Mouse (Mus musculus): ENCODE measurements around the gene Gm49393. TPM values are rescaled to one million over a fixed set of nuclear protein-coding genes. Genes with fewer than 3 reads are reported as not detected.

Gm49393 gene
- polyA plus RNA-seq, 1 experiment from 2014 or later: not detected

DNA sequence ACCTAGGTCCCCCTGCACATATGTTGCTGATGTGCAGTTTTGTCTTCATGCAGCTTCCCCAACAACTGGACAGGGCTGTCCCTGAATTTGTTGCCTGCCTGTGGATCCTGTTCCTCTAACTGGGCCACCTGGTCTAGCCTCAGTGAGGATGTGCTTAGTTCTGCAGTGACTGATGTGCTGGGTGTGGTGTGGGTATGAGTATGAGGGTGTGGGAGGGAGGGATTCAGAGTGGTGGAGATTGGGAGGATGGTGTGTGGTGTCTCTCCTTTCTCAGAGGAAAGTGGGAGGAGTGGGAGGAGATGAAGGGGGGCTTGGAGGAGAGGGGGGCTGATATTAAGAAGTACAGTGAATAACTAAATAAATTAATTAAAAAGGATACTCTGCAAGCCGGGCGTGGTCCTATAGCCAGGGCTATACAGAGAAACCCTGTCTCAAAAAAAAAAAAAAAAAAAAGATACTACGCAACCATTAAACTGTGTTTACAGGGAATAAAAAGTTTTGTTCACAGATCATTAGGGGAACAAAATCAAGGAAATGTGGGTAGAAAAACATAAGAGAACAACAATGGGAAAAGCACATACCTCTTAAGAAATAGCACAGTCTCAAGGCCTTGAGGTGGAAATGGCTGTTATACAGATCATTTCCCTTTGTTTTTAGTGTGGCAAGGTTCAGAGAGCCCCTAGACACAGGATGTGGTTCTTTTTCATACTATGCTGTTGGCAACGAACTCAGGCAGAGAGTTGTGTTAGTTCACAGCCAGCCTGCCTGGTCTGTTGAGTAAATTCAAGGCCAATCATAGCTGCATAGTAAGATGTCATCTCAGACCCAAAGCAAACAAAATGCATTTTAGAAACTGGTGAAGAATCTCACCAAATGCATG, 86.9 kb downstream of the Gm49393 start:
- WGBS: 87% methylated on average over 4 of the region's 4 CpGs
- DNase-seq (ENCODE audit: low spot score): no peak

DNA sequence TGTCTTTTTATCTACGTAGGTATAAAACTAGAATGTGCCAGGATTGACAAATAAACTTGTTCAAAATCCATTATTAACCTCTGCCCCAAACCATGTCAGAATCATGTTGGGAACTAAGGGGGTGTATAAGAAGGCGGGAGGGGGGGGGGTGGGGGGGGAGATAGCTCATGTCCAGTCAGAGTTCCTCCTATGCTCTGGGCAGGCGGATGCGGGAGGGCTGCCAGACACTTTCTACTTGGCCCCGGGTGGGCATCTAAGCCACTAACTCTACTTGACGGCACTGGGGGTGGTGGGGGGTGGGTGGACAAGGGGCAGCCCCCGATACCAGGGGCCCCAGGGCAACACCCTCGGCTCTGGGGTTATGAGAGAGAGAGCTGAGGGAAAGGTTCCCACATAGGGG, 92.2 kb downstream of the Gm49393 start:
- H3K9me3 ChIP-seq: no peaks in the 10 kb centered on the region
- H3K27ac ChIP-seq (replicated peaks): no peak overlapping the region
- H3K36me3 ChIP-seq (replicated peaks): no peaks in the 10 kb centered on the region
- H3K4me3 ChIP-seq: no peak overlapping the region
- no peaks in the 10 kb centered on the region for H3K4me1 ChIP-seq
- WGBS: 85% methylated on average over 8 of the region's 8 CpGs
- no peak for DNase-seq (ENCODE audit: low spot score)
- H3K27me3 ChIP-seq (replicated peaks; ENCODE audit: low read depth, poor library complexity, severe bottlenecking): no peaks in the 10 kb centered on the region

More for the DNA sequence above, 86.9 kb downstream of the Gm49393 start:
- Histone ChIP-seq H3K4me1 (no peaks in the 10 kb centered on the region), H3K4me3 (no peak overlapping the region), H3K9me3 (no peaks in the 10 kb centered on the region), H3K27me3 (replicated peaks; ENCODE audit: low read depth, poor library complexity, severe bottlenecking) (no peaks in the 10 kb centered on the region), H3K27ac (replicated peaks) (no peak overlapping the region), H3K36me3 (replicated peaks) (no peaks in the 10 kb centered on the region)

DNA sequence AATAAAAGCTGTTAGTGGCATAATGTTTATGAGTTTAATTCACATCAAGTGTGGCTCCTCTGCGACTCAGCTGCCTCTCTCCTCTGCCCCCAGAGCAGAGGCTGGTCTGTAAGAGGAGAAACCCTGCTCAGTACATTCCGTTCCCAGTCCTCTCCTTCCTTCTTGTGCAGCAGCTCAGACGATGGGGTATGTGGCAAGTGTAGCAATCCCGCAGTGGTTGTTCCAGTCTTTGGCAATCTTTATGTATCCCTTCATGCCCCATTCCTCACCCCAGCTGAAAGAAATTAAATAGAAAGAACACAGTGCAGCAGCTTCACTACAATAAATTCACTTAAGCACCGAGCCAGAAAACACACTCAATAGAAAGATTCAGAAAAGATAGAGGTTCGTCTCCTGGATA, 92.7 kb downstream of the Gm49393 start:
- H3K9me3 ChIP-seq: no peaks in the 10 kb centered on the region
- H3K4me1 ChIP-seq: no peaks in the 10 kb centered on the region
- H3K4me3 ChIP-seq: no peak overlapping the region
- no peak overlapping the region for H3K27ac ChIP-seq (replicated peaks)
- no peaks in the 10 kb centered on the region for H3K36me3 ChIP-seq (replicated peaks)
- WGBS: 85% methylated on average over 6 of the region's 6 CpGs
- H3K27me3 ChIP-seq (replicated peaks; ENCODE audit: low read depth, poor library complexity, severe bottlenecking): no peaks in the 10 kb centered on the region
- no peak for DNase-seq (ENCODE audit: low spot score)

DNA sequence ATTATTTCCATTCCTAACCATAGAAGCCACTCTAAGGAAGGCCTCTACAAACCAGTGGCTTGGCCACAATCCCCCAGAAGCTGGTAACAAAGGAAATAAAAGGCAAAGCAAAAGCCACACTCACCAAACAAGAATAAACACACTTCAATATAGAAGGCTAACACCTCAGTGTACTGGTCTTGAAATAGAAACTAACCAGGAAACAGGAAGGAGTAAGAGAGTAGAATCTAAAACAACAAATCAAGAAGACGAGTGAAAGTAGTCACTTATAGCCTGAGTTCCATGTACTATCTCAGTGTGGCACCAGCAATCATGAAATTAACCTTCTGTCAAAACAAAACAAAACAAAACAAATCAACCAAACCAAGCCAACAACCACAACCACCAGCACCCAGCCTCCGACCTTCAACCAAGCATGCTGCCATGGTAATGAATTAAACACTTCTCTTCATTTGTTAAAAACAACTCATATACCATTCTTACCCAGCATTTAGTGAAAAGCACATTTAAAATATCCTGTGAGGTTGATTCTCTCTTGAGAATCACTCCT, 96.0 kb downstream of the Gm49393 start:
- no peak for DNase-seq (ENCODE audit: low spot score)
- Histone ChIP-seq H3K36me3 (replicated peaks) (no peaks in the 10 kb centered on the region), H3K27me3 (replicated peaks; ENCODE audit: low read depth, poor library complexity, severe bottlenecking) (no peaks in the 10 kb centered on the region), H3K9me3 (no peaks in the 10 kb centered on the region), H3K4me1 (no peaks in the 10 kb centered on the region), H3K4me3 (no peak overlapping the region), H3K27ac (replicated peaks) (no peak overlapping the region)
- 81% methylated on average over 2 of the region's 2 CpGs for WGBS

DNA sequence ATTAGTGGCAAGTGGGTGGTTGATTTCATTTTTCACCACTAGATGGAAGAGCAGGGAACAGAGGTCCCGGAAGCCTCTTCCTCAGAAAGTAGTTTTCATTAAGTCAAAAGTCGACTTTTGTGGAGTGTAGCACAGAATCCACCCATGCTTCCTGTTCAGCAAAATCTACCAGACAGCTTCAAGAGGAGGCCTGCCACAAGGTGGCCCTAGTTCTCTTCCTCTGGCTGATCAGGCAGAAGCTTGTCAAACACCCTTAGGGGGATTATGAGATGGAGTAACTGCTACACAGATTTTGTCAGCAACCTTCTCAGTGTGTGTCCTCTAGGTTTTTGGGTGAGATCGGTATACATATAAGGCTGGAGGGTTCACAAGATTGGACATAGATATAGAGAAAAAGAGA, 109.3 kb downstream of the Gm49393 start:
- Histone ChIP-seq H3K4me1 (no peaks in the 10 kb centered on the region), H3K27ac (replicated peaks) (no peak overlapping the region), H3K4me3 (no peak overlapping the region), H3K27me3 (replicated peaks; ENCODE audit: low read depth, poor library complexity, severe bottlenecking) (no peaks in the 10 kb centered on the region), H3K9me3 (no peaks in the 10 kb centered on the region), H3K36me3 (replicated peaks) (no peaks in the 10 kb centered on the region)
- WGBS: 67% methylated on average over 3 of the region's 3 CpGs
- DNase-seq (ENCODE audit: low spot score): no peak

DNA sequence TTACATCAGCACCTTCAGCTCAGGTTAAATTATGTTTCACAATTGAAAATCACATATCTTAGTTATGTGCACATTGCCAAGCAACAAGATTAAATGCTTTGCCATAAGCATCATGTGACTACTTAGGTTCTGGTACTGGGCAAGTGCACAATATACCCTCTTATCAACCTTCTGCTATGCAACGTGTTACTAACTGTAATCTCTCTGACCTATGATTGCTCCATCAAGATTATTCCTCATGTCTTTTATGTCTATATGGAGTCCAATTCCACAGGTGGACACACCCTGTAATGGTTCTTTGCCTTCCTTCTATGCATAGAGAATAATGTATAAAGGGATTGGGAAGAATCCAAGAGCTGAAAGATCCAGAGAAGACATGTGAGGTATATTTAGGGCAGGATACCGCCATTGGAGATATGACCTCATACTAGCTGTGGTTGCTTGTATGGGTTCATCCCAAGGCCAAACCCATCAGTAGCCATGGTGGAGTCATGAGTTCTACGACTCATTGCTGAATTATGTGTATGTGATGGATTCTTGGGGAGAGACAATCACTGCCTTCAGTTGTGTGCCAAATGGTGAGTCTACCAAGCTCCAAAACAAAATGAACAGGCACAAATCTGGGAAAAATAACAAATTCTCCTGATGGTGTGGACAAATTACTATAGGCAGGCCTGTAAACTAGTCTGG, 114.8 kb downstream of the Gm49393 start:
- H3K4me1 ChIP-seq: no peaks in the 10 kb centered on the region
- no peak for DNase-seq (ENCODE audit: low spot score)
- no peaks in the 10 kb centered on the region for H3K27me3 ChIP-seq (replicated peaks; ENCODE audit: low read depth, poor library complexity, severe bottlenecking)
- no peak overlapping the region for H3K4me3 ChIP-seq
- no peaks in the 10 kb centered on the region for H3K36me3 ChIP-seq (replicated peaks)
- H3K9me3 ChIP-seq: no peaks in the 10 kb centered on the region
- 83% methylated on average over 3 of the region's 3 CpGs for WGBS
- H3K27ac ChIP-seq (replicated peaks): no peak overlapping the region

DNA sequence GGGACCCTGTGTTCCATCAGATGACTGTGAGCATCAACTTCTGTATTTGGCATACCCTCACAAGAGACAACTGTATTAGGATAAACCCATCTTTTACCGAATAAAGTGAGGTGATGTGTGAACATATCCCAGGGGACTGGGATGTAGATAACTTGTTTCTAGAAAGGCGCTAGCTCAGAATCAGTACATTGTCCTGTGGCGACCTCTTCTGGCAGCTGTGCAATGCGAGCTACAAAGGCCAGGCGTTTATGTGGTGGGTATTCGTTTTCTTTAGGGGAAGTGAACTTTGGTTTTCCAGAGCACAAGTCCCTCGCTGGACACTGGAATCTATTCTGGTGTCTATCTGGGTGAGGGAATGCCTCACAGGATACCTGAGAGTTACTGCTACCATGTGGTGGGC, 115.9 kb downstream of the Gm49393 start:
- H3K27ac ChIP-seq (replicated peaks): no peak overlapping the region
- H3K9me3 ChIP-seq: no peaks in the 10 kb centered on the region
- no peaks in the 10 kb centered on the region for H3K4me1 ChIP-seq
- DNase-seq (ENCODE audit: low spot score): peak; percentile 53
- H3K27me3 ChIP-seq (replicated peaks; ENCODE audit: low read depth, poor library complexity, severe bottlenecking): no peaks in the 10 kb centered on the region
- H3K4me3 ChIP-seq: no peak overlapping the region
- WGBS: 16% methylated on average over 7 of the region's 7 CpGs
- H3K36me3 ChIP-seq (replicated peaks): no peaks in the 10 kb centered on the region

DNA sequence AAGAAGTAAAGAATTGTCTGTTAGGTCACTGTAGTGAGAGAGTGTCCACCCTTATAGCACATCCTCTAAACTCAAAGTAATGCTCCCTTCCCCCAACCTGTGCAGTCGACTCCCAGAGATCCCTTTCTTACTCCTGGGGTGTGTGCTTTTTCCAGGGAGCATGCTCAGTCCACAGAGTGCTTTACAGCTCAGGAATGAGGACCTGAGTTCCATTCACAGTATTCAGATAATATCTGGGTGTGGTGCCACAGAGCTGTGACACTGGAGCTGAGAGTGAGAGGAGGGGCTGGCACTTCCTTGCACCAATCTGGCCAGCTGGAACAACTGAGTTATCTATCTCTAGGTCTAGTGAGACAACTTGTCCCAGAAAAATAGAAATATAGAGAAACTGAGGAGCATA, 121.7 kb downstream of the Gm49393 start:
- 67% methylated on average over 1 of the region's 1 CpGs for WGBS
- DNase-seq (ENCODE audit: low spot score): no peak
- Histone ChIP-seq H3K36me3 (replicated peaks) (no peaks in the 10 kb centered on the region), H3K27ac (replicated peaks) (no peak overlapping the region), H3K4me3 (no peak overlapping the region), H3K4me1 (no peaks in the 10 kb centered on the region), H3K27me3 (replicated peaks; ENCODE audit: low read depth, poor library complexity, severe bottlenecking) (no peaks in the 10 kb centered on the region), H3K9me3 (no peaks in the 10 kb centered on the region)

DNA sequence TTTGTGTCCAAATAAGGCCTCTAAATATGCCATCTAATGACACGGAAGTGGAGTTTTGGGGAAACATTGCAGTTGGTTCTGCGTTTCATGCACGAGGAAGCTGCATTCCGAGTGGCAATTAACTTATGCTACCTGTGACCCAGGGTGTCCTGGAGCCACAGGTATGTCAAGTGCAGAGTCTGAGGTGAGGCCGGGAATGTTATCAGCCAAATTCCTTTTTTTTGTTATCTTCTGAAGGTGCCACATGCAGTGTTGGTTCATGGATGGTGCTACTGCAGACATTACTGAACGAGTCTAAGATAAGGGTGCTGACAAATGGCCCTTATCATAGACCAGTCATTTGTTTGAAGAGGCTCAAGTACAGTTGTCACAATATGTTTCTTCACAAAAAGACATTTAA, 122.6 kb downstream of the Gm49393 start:
- no peaks in the 10 kb centered on the region for H3K4me1 ChIP-seq
- no peak for DNase-seq (ENCODE audit: low spot score)
- no peak overlapping the region for H3K27ac ChIP-seq (replicated peaks)
- H3K4me3 ChIP-seq: no peak overlapping the region
- no peaks in the 10 kb centered on the region for H3K27me3 ChIP-seq (replicated peaks; ENCODE audit: low read depth, poor library complexity, severe bottlenecking)
- no peaks in the 10 kb centered on the region for H3K9me3 ChIP-seq
- WGBS: 88% methylated on average over 6 of the region's 6 CpGs
- no peaks in the 10 kb centered on the region for H3K36me3 ChIP-seq (replicated peaks)

DNA sequence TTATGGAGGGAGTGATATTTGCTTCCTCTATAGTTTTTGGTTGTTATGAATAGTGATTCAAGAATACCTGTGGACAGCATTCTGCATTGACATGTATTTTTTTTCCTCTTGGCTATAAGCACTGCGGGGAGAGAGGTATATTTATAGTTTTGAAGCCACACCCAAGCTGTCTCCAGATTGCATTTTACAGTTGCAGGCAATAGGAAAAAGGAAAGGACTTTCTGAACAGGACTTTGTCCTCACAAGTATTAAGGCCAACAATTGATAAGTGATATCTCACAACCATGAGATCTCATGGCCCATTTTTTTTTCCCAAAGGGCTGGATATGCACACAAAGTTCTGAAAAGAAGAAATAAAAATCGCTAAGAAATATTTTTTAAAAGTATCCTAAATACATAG, 125.7 kb downstream of the Gm49393 start:
- no peak overlapping the region for H3K4me3 ChIP-seq
- H3K9me3 ChIP-seq: no peaks in the 10 kb centered on the region
- no peaks in the 10 kb centered on the region for H3K36me3 ChIP-seq (replicated peaks)
- no peak overlapping the region for H3K27ac ChIP-seq (replicated peaks)
- no peak for DNase-seq (ENCODE audit: low spot score)
- no peaks in the 10 kb centered on the region for H3K27me3 ChIP-seq (replicated peaks; ENCODE audit: low read depth, poor library complexity, severe bottlenecking)
- 78% methylated on average over 2 of the region's 2 CpGs for WGBS
- no peaks in the 10 kb centered on the region for H3K4me1 ChIP-seq

Measured in embryonic facial prominence, embryonic 10.5 days (tissue).